Mouse (Mus musculus) testis, adult 2 months (tissue): ENCODE measurements around the gene Timm17a.

ENCODE experiments used
- CTCF ChIP-seq: fragments of 200-500 bp; IDR thresholded peaks from 2 replicates; pipeline ENCODE4 v1.5.1; 2012; ENCODE audit warnings: low read depth, mild to moderate bottlenecking, inconsistent platforms, low read length, moderate library complexity; ENCODE audit not compliant: control insufficient read depth, insufficient read depth, insufficient replicate concordance
- POLR2A ChIP-seq: fragments of 200-500 bp; IDR thresholded peaks from 2 replicates; pipeline ENCODE4 v1.6.1; 2012; ENCODE audit warnings: low read depth, mild to moderate bottlenecking, inconsistent platforms, low read length, moderate library complexity; ENCODE audit not compliant: control insufficient read depth

DNA sequence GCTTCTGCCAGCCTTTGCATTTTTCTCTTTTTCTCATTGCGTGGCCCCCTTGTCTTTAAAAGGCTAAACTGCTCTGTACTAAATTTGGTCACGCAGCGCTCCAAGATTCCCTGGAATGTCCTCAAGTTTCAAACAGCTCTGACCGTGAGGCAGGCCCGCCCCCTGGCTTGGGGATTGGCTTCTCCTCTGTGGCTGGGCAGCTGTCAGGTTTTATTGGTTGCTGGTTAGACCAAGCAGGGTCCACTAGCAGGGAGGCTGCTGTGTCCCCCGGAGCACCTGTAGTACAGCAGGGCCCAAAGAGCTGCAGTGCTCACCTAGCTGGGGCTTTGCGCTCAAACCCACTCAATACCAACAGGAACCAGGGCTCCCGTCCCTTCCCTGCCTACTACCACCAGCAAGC lies 11.0 kb upstream of the Timm17a start, which contains the start of gene Lmod1:
- TF ChIP-seq CTCF, result no peak
- TF ChIP-seq POLR2A, result no peak
